Mouse (Mus musculus): ENCODE results near the gene Gm4744.
"Not testable (repeated sequence)": the region's sequence is repeated elsewhere in the genome, so short reads cannot be mapped to it uniquely, and the experiment has no call there.

The Gm4744 gene

DNA sequence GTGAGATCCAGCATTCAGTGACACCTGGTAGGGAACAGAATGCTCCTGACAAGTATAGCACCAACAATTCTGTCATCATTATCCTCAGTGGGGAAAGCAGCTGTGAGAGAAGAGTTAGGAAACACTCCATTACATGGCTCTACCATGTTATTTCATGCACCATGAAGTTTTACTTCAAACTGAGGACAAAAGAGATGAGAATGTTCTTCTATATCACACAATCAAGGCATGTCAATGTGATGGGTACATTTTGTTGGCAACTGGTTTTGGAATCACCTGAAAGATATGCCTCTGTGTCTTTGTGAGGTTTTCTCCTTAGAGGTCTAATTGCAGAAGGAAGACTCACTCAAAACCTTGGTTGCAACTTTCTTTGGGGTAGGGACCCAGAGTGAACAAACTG lies at the start of gene Gm4744:
Gene Gm4744 (minus strand): TSS at position 101 of the 400 bp plus-strand sequence.
- in situ Hi-C loops (cut with MboI), result no loop called here

DNA sequence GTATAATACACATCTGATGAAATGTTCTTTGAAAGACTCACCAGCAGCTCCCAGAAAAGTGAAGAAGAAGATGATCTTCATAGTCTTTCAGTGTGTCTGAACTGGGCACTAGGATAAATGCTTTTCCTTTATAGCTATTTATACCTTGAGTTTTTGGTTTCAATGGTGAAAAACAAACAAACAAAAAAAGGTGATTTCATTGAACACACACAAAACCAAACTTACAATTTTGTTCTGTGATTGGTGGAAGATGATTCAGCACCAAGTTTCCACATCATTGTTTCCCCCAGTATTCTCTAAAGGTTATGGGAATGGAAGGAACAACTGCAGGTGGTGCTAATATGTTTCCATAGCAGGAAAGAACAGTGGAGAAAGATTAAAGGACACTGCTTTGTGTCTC lies 47.7 kb upstream of the Gm4744 start, which contains the start of gene Gm2663:
Gene Gm2663 (minus strand): TSS at position 101 of the 400 bp plus-strand sequence.
- in situ Hi-C loops (cut with MboI), result not testable (repeated sequence)

DNA sequence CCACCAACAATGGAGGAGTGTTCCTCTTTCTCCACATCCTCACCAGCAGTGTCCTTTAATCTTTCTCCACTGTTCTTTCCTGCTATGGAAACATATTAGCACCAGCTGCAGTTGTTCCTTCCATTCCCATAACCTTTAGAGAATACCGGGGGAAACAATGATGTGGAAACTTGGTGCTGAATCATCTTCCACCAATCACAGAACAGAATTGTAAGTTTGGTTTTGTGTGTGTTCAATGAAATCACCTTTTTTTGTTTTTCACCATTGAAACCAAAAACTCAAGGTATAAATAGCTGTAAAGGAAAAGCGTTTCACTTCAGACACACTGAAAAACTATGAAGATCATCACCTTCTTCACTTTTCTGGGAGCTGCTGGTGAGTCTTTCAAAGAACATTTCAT lies 12.8 kb upstream of the Gm4744 start, which contains the start of gene 1810009J06Rik:
Gene 1810009J06Rik (plus strand): TSS at position 301 of the 400 bp plus-strand sequence.
- in situ Hi-C loops (cut with MboI), result not testable (repeated sequence)

DNA sequence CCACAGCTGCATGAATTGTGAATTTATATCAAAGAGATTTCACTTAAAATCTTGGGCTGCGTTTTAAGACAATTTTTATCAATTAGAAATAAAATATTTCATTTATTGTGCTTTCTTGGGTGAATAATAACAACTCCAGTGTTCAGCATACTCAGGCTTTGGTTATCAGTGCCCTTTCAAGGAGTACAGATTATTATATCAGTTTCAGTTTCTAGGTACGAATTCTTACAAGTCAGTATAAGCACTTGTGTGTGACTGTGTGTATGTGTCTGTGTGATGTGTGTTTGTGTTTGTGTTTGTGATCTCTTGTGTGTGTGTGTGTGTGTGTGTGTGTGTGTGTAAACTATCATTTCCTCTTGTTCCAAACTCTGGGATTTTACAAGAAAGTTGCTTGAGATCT lies 2.0 kb upstream of the Gm4744 start:
- in situ Hi-C loops (cut with MboI), result no loop called here

DNA sequence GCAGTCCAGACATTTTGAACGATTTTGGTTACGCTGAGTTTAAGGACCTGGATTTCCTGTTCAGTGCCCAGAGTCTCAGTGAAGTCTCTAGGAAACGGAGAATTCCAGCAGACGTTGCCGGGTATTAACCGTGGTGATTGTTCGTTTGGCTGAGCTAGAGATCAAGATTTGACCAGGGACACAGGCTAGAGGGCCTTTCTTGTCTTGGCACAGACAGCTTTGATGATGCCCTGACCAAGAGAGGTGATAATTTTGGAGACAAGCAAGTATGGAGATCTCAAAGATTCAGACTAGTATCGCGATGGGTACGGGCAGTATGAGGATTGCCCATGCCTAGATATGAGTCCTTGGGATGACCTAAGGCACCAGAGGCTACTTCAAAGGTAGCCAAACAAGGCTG lies 11.2 kb downstream of the Gm4744 start, which contains the start of gene 1700074P13Rik:
Gene 1700074P13Rik (minus strand): TSS at position 101 of the 400 bp plus-strand sequence.
- in situ Hi-C loops (cut with MboI), result no loop called here

DNA sequence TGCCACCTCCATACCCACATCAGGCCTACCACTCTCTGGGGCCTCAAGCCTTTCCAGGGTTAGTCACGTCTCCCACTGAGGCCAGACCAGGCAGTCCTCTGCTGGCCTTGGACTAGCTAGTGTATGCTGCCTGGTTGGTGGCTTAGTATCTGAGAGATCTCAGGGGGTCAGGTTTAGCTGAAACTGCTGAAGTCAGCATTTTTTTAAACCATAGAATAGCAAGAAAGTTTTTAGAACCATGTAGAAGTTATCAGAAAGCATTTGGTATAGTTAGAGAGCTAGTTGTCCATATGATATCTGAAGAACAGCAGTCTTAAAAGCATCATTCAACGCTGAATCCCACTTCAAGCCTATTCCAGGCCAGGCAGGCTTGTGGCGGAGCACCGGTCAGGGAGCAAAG lies 31.7 kb downstream of the Gm4744 start:
- in situ Hi-C loops (cut with MboI), result no loop called here

DNA sequence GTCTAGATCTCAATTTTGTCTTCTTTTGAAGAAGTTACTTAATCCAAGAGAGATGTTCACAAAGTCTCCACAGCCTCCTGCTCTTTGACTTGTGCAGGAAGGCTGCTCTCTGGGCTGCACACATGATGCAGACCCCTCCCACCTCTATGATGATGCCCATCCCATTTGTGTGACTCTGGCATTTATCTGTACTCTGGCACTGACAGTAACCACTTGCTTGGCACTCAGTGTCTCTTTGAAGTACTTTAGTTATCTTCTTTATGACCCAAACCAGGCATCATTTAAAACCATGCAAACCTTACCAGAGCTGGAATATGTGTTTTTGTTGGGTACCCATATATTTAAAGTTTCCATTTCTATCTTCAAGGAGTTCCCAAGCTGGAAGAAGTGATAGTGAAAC lies 51.4 kb downstream of the Gm4744 start, which contains the start of gene Prss58:
Gene Prss58 (minus strand): TSS at position 101 of the 400 bp plus-strand sequence.
- in situ Hi-C loops (cut with MboI), result loop anchor here (10.0 kb wide), 1 partner anchor 145 kb away; no protein-coding TSS in a partner anchor

All from mature B cell (primary cell).